Mouse (Mus musculus) gastrocnemius, postnatal 25 days (tissue): ENCODE data around the gene Ptpn13. TPM values are rescaled to one million over a fixed set of nuclear protein-coding genes. Genes with fewer than 3 reads are reported as not detected.

ENCODE experiments used
- DNase-seq: peaks from one replicate; pipeline ENCODE4 v3.0.0; 2022
- long read RNA-seq, 2 experiments: library from polyadenylated mRNA; stranded (forward); transcript quantifications; one replicate each; pipeline ENCODE4 v2.0.0; 2021
- total RNA-seq, 2 experiments: library from RNA; stranded (reverse); gene quantifications; 1 replicate in 1 of 2; 2 replicates in 1 of 2; pipeline ENCODE4 v1.2.3; 2021

The Ptpn13 gene
- total RNA-seq, result 1 to 10 TPM; 2.5 to 2.7 TPM
- long read RNA-seq, experiment 1, partial matches to known transcripts, result 1 of 2 reads
- long read RNA-seq, experiment 1, other reads (novel, unspliced or antisense), result 1 of 2 reads
- long read RNA-seq, experiment 2, partial matches to known transcripts, result 0 of 1 reads
- long read RNA-seq, experiment 2, other reads (novel, unspliced or antisense), result 1 of 1 reads

GRCm38 (mm10) chr5:103424678-103425319 is at the start of gene Ptpn13:
Gene Ptpn13 (plus strand): TSS chr5:103425192.
- peak; percentile 93 for DNase-seq

DNA sequence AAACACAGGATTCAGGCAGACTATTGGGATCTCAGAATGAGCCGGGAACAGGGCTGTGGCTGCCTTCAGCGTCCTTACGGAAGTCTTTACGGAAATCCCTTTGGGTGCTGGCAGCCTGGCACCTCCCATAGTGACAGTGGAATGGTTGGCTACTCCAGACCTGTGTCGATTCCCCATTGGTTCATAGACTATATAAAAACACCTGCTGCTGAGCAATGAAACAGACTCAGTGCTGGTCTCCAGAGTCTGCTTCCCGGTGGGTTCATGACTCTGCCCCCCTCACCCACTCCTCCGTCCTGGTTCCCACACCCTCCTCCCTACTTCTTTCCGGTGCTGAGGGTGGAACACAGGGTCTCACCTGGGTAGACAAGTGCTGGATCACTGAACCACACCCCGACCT is 49.8 kb upstream of the Ptpn13 start:
- no peak for DNase-seq

- DNase-seq, result no peak
Observed at GRCm38 (mm10) chr5:103376354-103377295, 48.4 kb upstream of the Ptpn13 start.

- DNase-seq, result no peak
Observed at GRCm38 (mm10) chr5:103377493-103378130, 47.4 kb upstream of the Ptpn13 start.

DNA sequence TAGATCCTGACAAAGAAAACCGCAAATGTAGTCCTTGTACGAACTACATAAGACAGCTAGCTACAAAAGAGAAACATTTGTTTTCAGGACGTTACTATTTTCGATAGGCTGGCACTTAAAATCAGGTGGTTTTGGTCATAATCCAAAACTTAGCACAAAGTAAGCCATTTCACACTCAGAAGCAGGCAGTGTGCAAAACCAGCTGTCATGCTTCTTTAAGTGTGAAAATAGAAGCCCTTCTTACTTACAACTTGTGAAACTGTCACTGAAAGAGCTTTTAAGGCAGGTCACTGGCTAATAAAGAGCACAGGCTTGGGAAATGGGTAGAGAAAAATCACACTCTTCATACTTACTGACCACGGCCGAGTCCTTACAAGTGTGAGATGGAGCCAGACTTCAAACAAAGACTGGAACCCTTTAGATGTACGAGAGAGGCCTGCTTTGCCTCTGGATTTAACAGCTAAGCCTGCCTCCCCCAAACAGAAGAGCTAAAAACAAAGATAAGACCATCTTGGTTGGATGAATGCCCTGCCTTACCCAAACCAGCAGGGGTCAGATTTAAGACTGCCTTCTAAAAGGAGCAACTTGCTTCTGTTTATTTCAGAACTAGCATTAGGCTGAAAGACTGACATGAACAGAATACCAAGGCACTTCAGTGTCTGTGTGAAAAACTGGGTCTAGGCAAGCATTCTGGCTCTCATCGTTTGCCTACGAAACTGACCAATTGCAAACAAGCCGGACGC is 44.0 kb upstream of the Ptpn13 start:
- no peak for DNase-seq

DNA sequence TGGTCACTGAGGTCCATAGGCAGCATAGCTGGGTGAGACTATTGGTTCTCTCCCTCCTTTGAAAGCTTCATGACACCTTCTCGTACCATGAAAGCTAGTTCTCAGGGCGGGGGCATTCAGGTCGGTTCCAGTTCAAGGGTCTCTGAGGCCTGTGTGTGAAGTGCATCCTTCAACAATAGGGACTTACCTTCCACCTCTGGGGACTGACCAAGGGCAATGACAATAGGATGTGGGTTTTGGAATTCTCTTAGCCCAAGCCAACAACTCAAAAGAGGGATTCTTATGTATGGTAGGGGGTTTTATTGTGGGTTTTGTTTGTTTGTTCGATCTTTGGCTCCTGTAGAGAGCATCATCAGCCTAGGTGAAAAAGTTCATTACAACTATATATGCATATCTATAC is 42.0 kb upstream of the Ptpn13 start:
- DNase-seq, result no peak

DNA sequence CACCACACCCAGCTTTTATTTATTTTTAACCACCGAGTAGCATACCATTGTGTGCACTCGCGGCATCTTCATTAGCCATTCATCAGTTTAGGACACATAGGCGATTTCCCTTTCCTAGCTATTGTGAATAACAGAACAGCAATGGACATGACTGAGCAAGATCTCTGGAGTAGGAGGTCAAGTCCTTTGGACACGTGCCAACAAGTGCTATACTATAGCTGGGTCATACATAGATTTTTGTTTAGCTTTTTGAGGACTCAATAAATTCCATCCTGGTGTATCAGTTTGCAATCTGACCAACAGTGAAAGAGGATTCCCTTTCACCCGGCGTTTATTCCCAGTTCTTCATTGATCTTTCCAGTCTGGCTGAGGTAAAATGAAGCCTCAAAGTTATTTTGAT is 41.0 kb upstream of the Ptpn13 start:
- no peak for DNase-seq

DNA sequence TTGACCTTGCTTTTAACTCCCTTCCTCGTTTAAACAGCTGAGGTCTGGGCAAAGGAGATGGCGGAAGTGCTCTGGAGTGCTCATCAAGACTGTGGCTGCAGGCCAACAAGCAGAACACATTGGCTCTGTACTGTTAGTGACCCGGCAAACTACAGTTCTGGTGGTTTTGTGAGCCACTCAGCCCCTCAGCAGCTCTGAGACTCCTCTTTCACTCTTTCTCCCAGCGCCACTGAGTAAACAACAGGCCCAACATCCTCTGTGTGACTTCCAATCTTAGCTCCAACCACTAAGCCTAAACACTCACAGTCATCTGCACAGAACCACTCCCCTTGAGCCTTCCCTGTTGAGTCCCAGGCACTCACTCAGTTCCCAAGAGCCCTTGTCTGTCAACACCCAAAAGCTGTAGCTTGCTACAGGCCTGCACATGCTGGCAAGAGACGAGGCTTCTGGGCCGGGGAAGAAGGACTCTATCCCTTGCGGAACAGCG is 37.4 kb upstream of the Ptpn13 start:
- peak; percentile 65 for DNase-seq

DNA sequence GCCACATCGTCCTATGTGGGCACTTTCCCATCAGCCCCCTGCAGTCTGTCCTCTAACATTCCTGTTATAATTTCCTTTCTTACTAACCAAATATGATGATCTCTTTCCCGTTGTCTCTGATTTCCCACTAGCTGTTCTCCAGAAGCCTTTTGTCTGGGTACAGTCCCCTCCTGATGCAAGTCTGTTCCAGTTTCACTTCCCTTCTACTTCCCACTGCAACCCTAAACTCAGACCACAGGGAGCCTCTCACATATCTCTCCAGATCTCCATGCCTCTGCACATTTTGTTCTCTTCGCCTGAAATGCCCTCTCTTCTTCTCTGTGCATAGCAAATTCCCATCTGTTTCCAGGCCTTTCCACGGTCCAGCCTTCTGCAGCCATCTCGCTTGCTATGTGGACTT is 35.6 kb upstream of the Ptpn13 start:
- peak; percentile 22 for DNase-seq

GRCm38 (mm10) chr5:103393220-103393619 is 31.8 kb upstream of the Ptpn13 start:
- DNase-seq, result no peak

GRCm38 (mm10) chr5:103393752-103394151 is 31.2 kb upstream of the Ptpn13 start:
- DNase-seq, result no peak

DNA sequence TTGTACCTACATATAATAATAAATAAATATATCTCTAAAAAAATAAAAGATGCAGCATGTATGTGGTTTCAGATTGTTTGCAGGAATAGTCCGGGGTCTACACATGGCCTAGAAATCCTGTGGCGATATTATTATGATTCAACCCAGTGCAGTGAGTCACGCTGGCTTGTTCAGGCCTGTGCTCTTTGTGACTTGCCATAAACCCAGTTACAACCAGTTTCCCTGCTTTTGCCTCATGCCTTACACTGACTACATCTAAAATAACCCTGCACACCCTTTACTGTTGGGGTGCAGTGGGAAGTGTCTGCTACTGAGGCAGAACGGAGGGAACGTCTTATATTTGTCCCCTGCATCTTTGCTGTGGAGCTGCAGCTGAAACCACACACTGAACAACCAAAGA is 29.3 kb upstream of the Ptpn13 start:
- no peak for DNase-seq

DNA sequence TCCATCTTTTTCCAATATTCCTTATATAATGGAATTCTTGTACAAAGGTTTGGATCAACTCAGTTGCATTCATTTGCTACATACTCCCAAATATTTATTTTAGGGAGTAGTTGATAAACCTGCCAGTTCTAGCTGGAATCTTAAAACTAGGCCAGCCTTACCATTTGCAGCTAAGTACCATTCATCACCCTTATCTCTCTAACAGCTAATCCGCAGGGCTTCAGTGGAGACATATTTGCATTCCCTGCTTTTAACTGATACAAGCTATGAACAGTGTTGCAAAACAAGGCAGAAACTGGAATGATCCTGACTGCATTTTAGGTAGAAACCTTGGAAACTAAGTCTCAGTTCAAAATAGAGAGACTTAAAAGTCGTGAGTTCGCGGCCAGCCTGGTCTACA is 27.6 kb upstream of the Ptpn13 start:
- no peak for DNase-seq

DNA sequence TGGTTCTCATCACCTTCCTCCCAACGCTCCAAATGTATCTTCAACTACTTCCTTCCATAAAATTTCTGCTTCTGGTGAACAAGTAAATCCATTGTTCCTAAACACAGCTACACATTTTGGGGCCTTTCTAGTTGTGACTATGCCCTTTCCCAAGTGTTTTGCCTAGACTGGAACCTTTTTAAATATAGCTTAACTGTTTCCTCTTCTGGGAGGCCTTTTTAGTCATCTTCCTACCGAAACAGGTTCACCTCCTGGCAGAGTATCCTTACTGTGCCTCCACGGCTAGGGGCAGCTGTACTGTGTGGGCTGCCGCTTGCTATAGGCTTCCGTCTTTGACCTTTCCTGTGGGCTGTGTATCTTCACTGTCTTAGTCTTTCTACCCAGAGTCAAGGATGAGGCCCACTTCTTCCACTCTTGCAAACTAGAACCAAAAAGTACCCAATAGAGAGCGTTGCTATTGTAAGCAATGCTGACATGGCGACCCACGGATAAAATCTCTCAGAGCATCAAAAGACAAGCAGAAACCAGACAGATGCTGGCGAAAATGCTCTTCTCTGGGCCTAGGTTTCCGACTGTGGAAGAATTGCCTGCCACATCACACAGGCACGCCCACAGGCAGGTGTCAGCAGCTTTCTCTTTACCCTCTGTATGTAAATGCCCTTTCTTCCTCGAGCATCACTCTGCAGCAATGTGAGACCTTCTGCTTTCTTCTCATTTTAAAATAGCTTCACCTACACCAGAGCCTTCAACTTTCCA is 20.6 kb upstream of the Ptpn13 start:
- no peak for DNase-seq

DNA sequence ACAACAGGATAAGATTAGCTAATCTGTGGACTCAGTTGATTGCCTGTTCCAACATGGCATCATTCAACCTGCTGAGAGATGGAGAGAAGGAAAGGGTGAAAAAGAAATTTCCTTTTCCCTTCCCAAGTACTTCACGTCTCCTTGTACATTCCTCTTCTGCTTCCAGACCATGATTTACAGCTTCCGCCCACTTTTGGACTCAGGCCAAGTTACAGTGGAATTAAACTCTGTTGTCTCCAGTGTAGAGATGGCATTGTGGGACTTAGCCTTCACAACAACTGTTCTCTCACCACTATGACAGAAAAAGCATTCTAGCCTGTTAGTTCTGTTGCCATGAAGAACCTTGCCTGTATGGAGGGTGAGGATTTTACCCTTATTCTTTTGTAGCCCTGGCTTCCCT is 19.1 kb upstream of the Ptpn13 start:
- no peak for DNase-seq

GRCm38 (mm10) chr5:103412020-103412747 is 12.8 kb upstream of the Ptpn13 start:
- DNase-seq, result no peak

DNA sequence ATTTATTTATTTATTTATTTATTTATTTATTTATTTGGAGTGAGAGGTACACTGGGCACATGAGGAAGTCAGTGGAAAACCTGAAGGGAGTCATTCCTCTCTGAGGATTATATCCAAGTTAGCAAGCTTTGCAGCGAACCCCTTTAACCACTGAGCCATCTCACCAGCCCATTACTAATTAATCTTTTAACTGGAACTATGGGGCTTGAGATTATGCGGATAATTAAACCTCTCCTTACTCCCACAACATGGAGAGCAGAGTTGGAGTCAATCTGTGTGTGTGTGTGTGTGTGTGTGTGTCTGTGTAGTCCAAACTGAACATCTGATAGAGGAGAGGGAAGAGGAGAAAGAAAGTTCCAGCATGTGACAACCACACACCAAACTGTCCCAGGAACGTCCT is 10.4 kb upstream of the Ptpn13 start:
- no peak for DNase-seq

DNA sequence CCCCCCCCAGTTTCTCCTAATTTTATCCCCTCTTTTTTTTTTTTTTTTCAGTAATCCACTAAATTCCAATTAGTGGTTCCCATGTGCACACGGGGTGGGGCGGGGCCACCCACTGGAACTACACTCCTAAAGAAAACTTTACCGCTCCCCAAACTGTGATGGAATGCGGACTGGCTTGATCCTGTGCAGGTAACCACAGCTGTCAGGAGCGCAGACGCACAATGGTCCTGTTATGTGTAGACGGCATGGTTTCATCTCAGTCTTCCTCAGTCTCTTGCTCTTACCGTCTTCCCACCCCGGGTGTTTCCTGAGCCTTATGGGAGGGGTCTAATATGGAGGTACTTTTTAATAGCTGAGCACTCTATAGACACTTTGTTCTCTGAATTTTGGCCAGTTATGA is 7.0 kb upstream of the Ptpn13 start:
- no peak for DNase-seq

GRCm38 (mm10) chr5:103418886-103419285 is 6.1 kb upstream of the Ptpn13 start:
- no peak for DNase-seq

- no peak for DNase-seq
Observed at GRCm38 (mm10) chr5:103420568-103420967, 4.4 kb upstream of the Ptpn13 start.
